Mouse (Mus musculus): ENCODE measurements around the gene Ing5.

DNA sequence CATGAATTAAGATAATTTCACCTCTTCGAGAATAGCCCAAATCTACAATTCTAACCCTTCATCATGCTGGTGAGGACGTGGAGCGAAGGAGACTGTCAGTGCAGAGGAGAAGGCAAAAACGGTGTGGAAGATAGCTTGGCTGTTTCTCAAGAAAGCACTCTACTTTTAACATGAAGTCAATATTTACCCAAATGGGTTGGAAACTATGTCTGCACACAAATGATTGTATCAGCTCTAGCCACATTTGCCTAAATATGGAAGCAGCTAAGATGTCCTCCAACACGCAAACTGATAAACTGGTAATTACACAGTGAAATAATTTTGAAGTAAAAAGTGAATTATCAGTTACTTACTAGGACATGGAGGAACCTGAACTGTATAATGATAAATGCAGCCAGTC, 994 bp upstream of the Ing5 start:
- TF ChIP-seq CTCF (IDR thresholded peaks at IDR 0.05; ENCODE audit: low read depth), result no peak
- TF ChIP-seq EP300 (optimal IDR thresholded peaks at IDR 0.05), result no peak

All from stomach, postnatal 0 days (tissue).